Mouse (Mus musculus) heart, embryonic 16.5 days (tissue): ENCODE measurements around the gene Gm21190. TPM values are rescaled to one million over a fixed set of nuclear protein-coding genes. Genes with fewer than 3 reads are reported as not detected.
A peak's percentile ranks its signal among the peaks of the same experiment; 100 is the strongest.
"Not testable (repeated sequence)": the region's sequence is repeated elsewhere in the genome, so short reads cannot be mapped to it uniquely, and the experiment has no call there.

ENCODE experiments used
- ATAC-seq: fragments of 200-750 bp; cut with Nextera tagmentation; replicated peaks from 2 replicates; pipeline ENCODE4 v1.8.0; 2017; ENCODE audit warnings: moderate number of reproducible peaks; ENCODE audit not compliant: insufficient read depth, low FRiP score; ENCODE audit errors: extremely low read depth
- H3K27ac ChIP-seq: fragments of 300-500 bp; sonication (generic); 2 replicates; pipeline ENCODE4 v1.5.1; 2014; ENCODE audit warnings: mild to moderate bottlenecking, low read length, control low read depth, moderate library complexity
- H3K27me3 ChIP-seq: fragments of 300-500 bp; sonication (generic); 2 replicates; pipeline ENCODE4 v1.6.1; 2014; ENCODE audit warnings: low read length, mixed read lengths; ENCODE audit not compliant: control insufficient read depth, insufficient read depth
- H3K36me3 ChIP-seq: fragments of 300-500 bp; sonication (generic); 2 replicates; pipeline ENCODE4 v1.6.1; 2014; ENCODE audit not compliant: control insufficient read depth, insufficient read depth
- H3K4me1 ChIP-seq: fragments of 300-500 bp; sonication (generic); 2 replicates; pipeline ENCODE4 v1.6.1; 2014; ENCODE audit warnings: low read length, mixed read lengths; ENCODE audit not compliant: control insufficient read depth, insufficient read depth
- H3K4me2 ChIP-seq: fragments of 300-500 bp; sonication (generic); 2 replicates; pipeline ENCODE4 v1.6.1; 2014; ENCODE audit warnings: low read depth, mild to moderate bottlenecking, control low read depth, low read length
- H3K4me3 ChIP-seq: fragments of 300-500 bp; sonication (generic); 2 replicates; pipeline ENCODE4 v1.5.1; 2014; ENCODE audit warnings: mild to moderate bottlenecking, control low read depth, low read length
- H3K9ac ChIP-seq: fragments of 300-500 bp; sonication (generic); 2 replicates; pipeline ENCODE4 v1.6.1; 2014; ENCODE audit warnings: low read length, control low read depth
- H3K9me3 ChIP-seq: fragments of 300-500 bp; sonication (generic); replicated peaks from 2 replicates; pipeline ENCODE4 v1.6.1; 2016; ENCODE audit warnings: low read length; ENCODE audit not compliant: control insufficient read depth
- WGBS: fragments of 180-500 bp; shearing (Covaris S2); extraction: QIAGEN DNeasy Blood & Tissue Kit; methylation state at CpG from one replicate; pipeline ENCODE4 v1.1.7; 2014; 5-methylcytosine and 5-hydroxymethylcytosine counted together
- polyA plus RNA-seq: library from polyadenylated mRNA; unstranded; fragments of >200 nt; fragmentation: Nextera tagmentation; extraction: Ambion mirVana; gene quantifications from 2 replicates; pipeline ENCODE4 v1.2.1, GENCODE M21; 2015

Gm21190 gene
- not detected in 2 replicates for polyA plus RNA-seq

DNA sequence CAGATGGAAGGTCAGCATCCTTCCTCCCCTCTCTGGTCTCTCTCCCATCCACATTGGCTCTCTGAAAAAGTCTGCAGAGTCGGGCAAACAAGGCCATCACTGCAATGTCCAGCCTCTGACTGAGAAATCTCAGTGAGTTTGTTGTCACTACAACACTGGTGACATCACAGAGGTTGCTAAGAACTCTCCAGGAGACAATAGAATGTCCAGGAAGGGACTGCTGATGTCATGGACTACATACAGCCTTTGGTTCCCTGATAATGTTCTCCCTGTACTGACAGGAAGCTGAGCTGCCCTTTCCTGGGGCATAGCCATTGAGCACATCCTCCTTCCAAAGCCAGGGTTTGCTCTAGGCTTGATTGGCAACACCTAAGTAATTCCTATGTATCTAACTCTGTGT is at the start of gene Gm21190:
Gene Gm21190, minus strand, starts transcription at position 101 of the 400 bp plus-strand sequence.
- H3K4me1 ChIP-seq, H3K4me2 ChIP-seq, H3K4me3 ChIP-seq, H3K9me3 ChIP-seq, H3K27ac ChIP-seq, H3K36me3 ChIP-seq, ATAC-seq, H3K27me3 ChIP-seq, H3K9ac ChIP-seq: not testable (repeated sequence)
- WGBS: no CpG with 5 or more reads among the region's 1 CpGs

DNA sequence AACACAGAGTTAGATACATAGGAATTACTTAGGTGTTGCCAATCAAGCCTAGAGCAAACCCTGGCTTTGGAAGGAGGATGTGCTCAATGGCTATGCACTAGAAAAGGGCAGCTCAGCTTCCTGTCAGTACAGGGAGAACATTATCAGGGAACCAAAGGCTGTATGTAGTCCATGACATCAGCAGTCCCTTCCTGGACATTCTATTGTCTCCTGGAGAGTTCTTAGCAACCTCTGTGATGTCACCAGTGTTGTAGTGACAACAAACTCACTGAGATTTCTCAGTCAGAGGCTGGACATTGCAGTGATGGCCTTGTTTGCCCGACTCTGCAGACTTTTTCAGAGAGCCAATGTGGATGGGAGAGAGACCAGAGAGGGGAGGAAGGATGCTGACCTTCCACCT is 48.0 kb upstream of the Gm21190 start, which contains the start of gene Gm21083:
Gene Gm21083, plus strand, starts transcription at position 301 of the 400 bp plus-strand sequence.
- not testable (repeated sequence) for H3K4me2 ChIP-seq
- WGBS: no CpG with 5 or more reads among the region's 1 CpGs

GRCm38 (mm10) chr5:15573735-15574134 is 44.7 kb upstream of the Gm21190 start:
- not testable (repeated sequence) for H3K4me3 ChIP-seq, H3K9ac ChIP-seq, H3K27me3 ChIP-seq, H3K4me2 ChIP-seq, H3K4me1 ChIP-seq, H3K9me3 ChIP-seq, H3K36me3 ChIP-seq, H3K27ac ChIP-seq, ATAC-seq

More for the DNA sequence above, 48.0 kb upstream of the Gm21190 start, which contains the start of gene Gm21083:
- not testable (repeated sequence) for H3K27me3 ChIP-seq, H3K4me1 ChIP-seq, H3K4me3 ChIP-seq, H3K9ac ChIP-seq, ATAC-seq, H3K9me3 ChIP-seq, H3K36me3 ChIP-seq, H3K27ac ChIP-seq

- 0 out of 2 replicates have a peak, but pooled peaks have one; percentile 23 for ATAC-seq
These were observed 32.6 kb upstream of the Gm21190 start for GRCm38 (mm10) chr5:15561425-15562264.

GRCm38 (mm10) chr5:15558654-15559053 is 29.6 kb upstream of the Gm21190 start:
- WGBS: 48% methylated on average over 1 of the region's 1 CpGs
- H3K27ac ChIP-seq, H3K36me3 ChIP-seq, H3K4me3 ChIP-seq, H3K27me3 ChIP-seq, H3K9ac ChIP-seq, H3K4me1 ChIP-seq, ATAC-seq, H3K9me3 ChIP-seq, H3K4me2 ChIP-seq: not testable (repeated sequence)

More at GRCm38 (mm10) chr5:15561425-15562264, 32.6 kb upstream of the Gm21190 start:
- H3K36me3 ChIP-seq, H3K4me3 ChIP-seq, H3K4me2 ChIP-seq, H3K9ac ChIP-seq, H3K9me3 ChIP-seq, H3K27ac ChIP-seq, H3K4me1 ChIP-seq, H3K27me3 ChIP-seq: not testable (repeated sequence)
- WGBS: 73% methylated on average over 3 of the region's 3 CpGs

GRCm38 (mm10) chr5:15549606-15550005 is 20.6 kb upstream of the Gm21190 start:
- not testable (repeated sequence) for H3K9ac ChIP-seq, H3K4me3 ChIP-seq, H3K4me1 ChIP-seq, H3K36me3 ChIP-seq, ATAC-seq, H3K4me2 ChIP-seq, H3K27me3 ChIP-seq, H3K9me3 ChIP-seq, H3K27ac ChIP-seq
- WGBS: 11% methylated on average over 3 of the region's 3 CpGs

GRCm38 (mm10) chr5:15549134-15549533 is 20.1 kb upstream of the Gm21190 start:
- ATAC-seq, H3K4me2 ChIP-seq, H3K27me3 ChIP-seq, H3K9ac ChIP-seq, H3K9me3 ChIP-seq, H3K4me3 ChIP-seq, H3K4me1 ChIP-seq, H3K27ac ChIP-seq, H3K36me3 ChIP-seq: not testable (repeated sequence)
- WGBS: 33% methylated on average over 1 of the region's 1 CpGs

DNA sequence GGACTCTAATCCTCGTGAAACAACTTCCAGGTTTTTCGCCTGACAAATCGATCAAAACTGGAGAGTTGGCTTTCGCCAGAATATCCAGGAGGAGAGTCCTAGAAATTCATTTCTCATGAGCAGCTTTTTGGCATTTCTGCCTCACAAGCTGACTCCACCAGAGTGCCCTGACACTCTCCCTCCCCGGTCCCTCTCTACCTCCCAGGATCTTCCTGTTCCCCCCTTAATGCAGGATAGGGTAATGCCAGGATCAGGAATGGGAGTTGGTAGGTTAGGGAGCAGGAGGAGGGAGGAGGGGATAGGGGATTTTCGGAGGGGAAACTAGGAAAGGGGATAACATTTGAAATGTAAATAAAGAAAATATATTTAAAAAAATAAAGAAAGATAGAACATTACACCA is 19.6 kb upstream of the Gm21190 start:
- H3K9ac ChIP-seq, ATAC-seq, H3K27me3 ChIP-seq, H3K4me1 ChIP-seq, H3K27ac ChIP-seq, H3K4me3 ChIP-seq, H3K36me3 ChIP-seq, H3K9me3 ChIP-seq, H3K4me2 ChIP-seq: not testable (repeated sequence)
- 67% methylated on average over 6 of the region's 6 CpGs for WGBS

DNA sequence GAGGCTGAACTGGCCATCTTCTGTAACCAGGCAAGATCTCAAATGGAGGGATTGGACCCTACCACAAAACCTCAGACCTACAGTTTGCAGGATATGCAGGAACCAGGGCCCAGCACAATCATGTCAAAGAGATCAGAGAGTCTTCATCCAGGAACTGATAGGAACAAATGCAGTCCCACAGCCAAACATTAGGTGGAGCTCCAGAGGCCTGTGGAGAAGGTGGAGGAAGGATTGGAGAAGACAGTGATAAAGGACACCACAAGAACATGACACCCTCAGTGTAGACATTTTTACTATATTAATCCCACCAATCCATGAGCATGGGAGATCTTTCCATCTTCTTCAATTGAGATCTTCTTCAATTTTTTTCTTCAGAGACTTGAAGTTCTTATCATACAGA is 6.6 kb downstream of the Gm21190 start:
- not testable (repeated sequence) for H3K9me3 ChIP-seq, H3K4me2 ChIP-seq, H3K27ac ChIP-seq, H3K4me3 ChIP-seq, H3K9ac ChIP-seq, H3K27me3 ChIP-seq, H3K36me3 ChIP-seq, ATAC-seq, H3K4me1 ChIP-seq
